Comparison of ENCODE assay signal across 8 mouse cellular contexts in the genomic region with DNA sequence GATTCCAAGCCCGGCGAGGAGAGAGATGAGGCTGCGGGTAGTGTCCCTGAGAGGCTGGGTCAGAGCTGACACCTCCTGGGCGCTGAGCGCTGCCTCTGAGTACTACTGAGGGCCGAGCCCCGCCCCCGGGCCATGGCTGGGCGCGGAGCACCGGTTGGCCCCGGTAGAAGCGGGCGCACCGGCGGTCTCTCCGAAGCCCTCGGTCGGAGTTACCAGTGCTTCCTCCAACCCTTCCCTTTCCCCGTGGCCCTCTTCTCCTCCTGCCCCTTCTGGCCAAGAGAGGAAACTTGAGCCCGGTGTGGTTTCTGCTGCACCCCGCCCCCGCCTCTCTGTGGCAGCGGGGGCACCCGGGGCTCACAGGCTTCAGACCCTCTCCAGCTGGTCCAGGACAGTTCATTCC. TPM values are rescaled to one million over a fixed set of nuclear protein-coding genes. Genes with fewer than 3 reads are reported as not detected.
DNase-seq lines count a peak whose midpoint lies in the region; ATAC-seq lines count a peak whose summit lies in the region.

No protein-coding gene starts in this region.

- no peak overlapping the region for H3K27ac ChIP-seq in hindbrain, embryonic 12.5 days
- no peak overlapping the region for H3K27ac ChIP-seq in limb, embryonic 15.5 days
- no peak overlapping the region for H3K27ac ChIP-seq in midbrain, embryonic 13.5 days
- H3K27ac ChIP-seq in stomach, embryonic 16.5 days (ENCODE audit: low read length) = no peak overlapping the region; the same call in 1 of the 2 replicates

- DNase-seq in right cerebral cortex, postnatal 25 days = peak; percentile 7
- no peak for DNase-seq in right cerebral cortex, postnatal 36 days (ENCODE audit: low spot score in 2 of 2)
- no peak for DNase-seq in c-Kit-positive CD71-positive TER-119-positive erythroid progenitor cells, embryonic 14.5 days (ENCODE audit: low spot score)

- WGBS in hindbrain, embryonic 12.5 days = under 1% methylated on average over 23 of the region's 25 CpGs
- WGBS in limb, embryonic 15.5 days = under 1% methylated on average over 23 of the region's 25 CpGs
- under 1% methylated on average over 25 of the region's 25 CpGs for WGBS in midbrain, embryonic 13.5 days
- under 1% methylated on average over 25 of the region's 25 CpGs for WGBS in stomach, embryonic 16.5 days

- H3K4me2 ChIP-seq in hindbrain, embryonic 12.5 days (replicated peaks) = peak overlapping the region; percentile 78
- peak overlapping the region; percentile 80 for H3K4me2 ChIP-seq in limb, embryonic 15.5 days
- H3K4me2 ChIP-seq in midbrain, embryonic 13.5 days (replicated peaks) = peak overlapping the region; percentile 66
- H3K4me2 ChIP-seq in stomach, embryonic 16.5 days (ENCODE audit: low read depth, low read length) = peak overlapping the region; percentile 66

- H3K4me1 ChIP-seq in erythroblast, embryonic 14.5 days (ENCODE audit: control insufficient read depth) = peaks cover 78% of the 10 kb centered on the region
- H3K4me1 ChIP-seq in hindbrain, embryonic 12.5 days = peaks cover 15% of the 10 kb centered on the region
- H3K4me1 ChIP-seq in limb, embryonic 15.5 days = peaks cover 19% of the 10 kb centered on the region
- H3K4me1 ChIP-seq in midbrain, embryonic 13.5 days (replicated peaks) = peaks cover 16% of the 10 kb centered on the region
- H3K4me1 ChIP-seq in stomach, embryonic 16.5 days (ENCODE audit: control insufficient read depth, insufficient read depth, low read length) = peaks cover 24% of the 10 kb centered on the region; the same call in 1 of the 2 replicates

- no peaks in the 10 kb centered on the region; the same call in 1 of the 2 replicates for H3K9me3 ChIP-seq in erythroblast, embryonic 14.5 days (ENCODE audit: control insufficient read depth, low read length)
- no peaks in the 10 kb centered on the region for H3K9me3 ChIP-seq in hindbrain, embryonic 12.5 days (replicated peaks)
- no peaks in the 10 kb centered on the region for H3K9me3 ChIP-seq in limb, embryonic 15.5 days
- H3K9me3 ChIP-seq in midbrain, embryonic 13.5 days = no peaks in the 10 kb centered on the region
- no peaks in the 10 kb centered on the region for H3K9me3 ChIP-seq in stomach, embryonic 16.5 days (replicated peaks; ENCODE audit: control insufficient read depth, low read length)

- H3K27me3 ChIP-seq in erythroblast, embryonic 14.5 days (ENCODE audit: control insufficient read depth) = no peaks in the 10 kb centered on the region
- H3K27me3 ChIP-seq in hindbrain, embryonic 12.5 days = peaks cover 23% of the 10 kb centered on the region
- no peaks in the 10 kb centered on the region; the same call in 1 of the 2 replicates for H3K27me3 ChIP-seq in limb, embryonic 15.5 days
- H3K27me3 ChIP-seq in midbrain, embryonic 13.5 days = peaks cover 13% of the 10 kb centered on the region; the same call in 1 of the 2 replicates
- H3K27me3 ChIP-seq in stomach, embryonic 16.5 days (ENCODE audit: control insufficient read depth, insufficient read depth, low read length) = no peaks in the 10 kb centered on the region

- H3K9ac ChIP-seq in hindbrain, embryonic 12.5 days = peak overlapping the region; percentile 69
- H3K9ac ChIP-seq in limb, embryonic 15.5 days = peak overlapping the region; percentile 31
- H3K9ac ChIP-seq in midbrain, embryonic 13.5 days (replicated peaks) = peak overlapping the region; percentile 59
- peak overlapping the region; percentile 69 for H3K9ac ChIP-seq in stomach, embryonic 16.5 days (ENCODE audit: low read length)

- peak overlapping the region; percentile 83 for H3K4me3 ChIP-seq in erythroblast, embryonic 14.5 days (replicated peaks)
- H3K4me3 ChIP-seq in hindbrain, embryonic 12.5 days = peak overlapping the region; percentile 38
- peak overlapping the region; percentile 36 for H3K4me3 ChIP-seq in limb, embryonic 15.5 days
- peak overlapping the region; percentile 38 for H3K4me3 ChIP-seq in midbrain, embryonic 13.5 days (replicated peaks)
- H3K4me3 ChIP-seq in stomach, embryonic 16.5 days (replicated peaks; ENCODE audit: low read length) = peak overlapping the region; percentile 44

- peaks cover 65% of the 10 kb centered on the region for H3K36me3 ChIP-seq in erythroblast, embryonic 14.5 days (ENCODE audit: control insufficient read depth)
- H3K36me3 ChIP-seq in hindbrain, embryonic 12.5 days = no peaks in the 10 kb centered on the region
- no peaks in the 10 kb centered on the region for H3K36me3 ChIP-seq in limb, embryonic 15.5 days
- no peaks in the 10 kb centered on the region for H3K36me3 ChIP-seq in midbrain, embryonic 13.5 days
- no peaks in the 10 kb centered on the region for H3K36me3 ChIP-seq in stomach, embryonic 16.5 days (ENCODE audit: control insufficient read depth, insufficient read depth, low read length)

- peak; percentile 46; the same call in 1 of the 2 replicates for ATAC-seq in hindbrain, embryonic 12.5 days (ENCODE audit: low FRiP score)
- peak; percentile 31; the same call in 1 of the 2 replicates for ATAC-seq in limb, embryonic 15.5 days (ENCODE audit: insufficient number of reproducible peaks, low FRiP score, low TSS enrichment, low read depth)
- ATAC-seq in midbrain, embryonic 13.5 days = peak; percentile 80
- ATAC-seq in stomach, embryonic 16.5 days (ENCODE audit: insufficient read depth, low FRiP score) = 0 out of 2 replicates have a peak, but pooled peaks have one; percentile 20

RNA-seq across cellular contexts. Expression of gene Nfe2, which starts 3.0 kb away (rescaled TPM):
- 46.0 and 48.8 TPM in 2 replicates for polyA plus RNA-seq in erythroblast, embryonic 14.5 days (2012)
- 5.1 and 5.4 TPM in 2 replicates for polyA plus RNA-seq in hindbrain, embryonic 12.5 days (2016; fragmentation: Nextera tagmentation; extraction: Ambion mirVana)
- 1.5 and 2.2 TPM in 2 replicates for polyA plus RNA-seq in limb, embryonic 15.5 days (2015; fragmentation: Nextera tagmentation; extraction: Ambion mirVana)
- polyA plus RNA-seq in midbrain, embryonic 13.5 days (2015; fragmentation: Nextera tagmentation; extraction: Ambion mirVana) = 0.75 and 0.82 TPM in 2 replicates
- polyA plus RNA-seq in stomach, embryonic 16.5 days (2015; fragmentation: Nextera tagmentation; extraction: Ambion mirVana) = 8.7 and 11.1 TPM in 2 replicates

RNA-seq across cellular contexts. Expression of gene Hnrnpa1, which starts 14.9 kb away (rescaled TPM):
- 6.0 and 6.4 TPM in 2 replicates for polyA plus RNA-seq in erythroblast, embryonic 14.5 days (2012)
- 1,137 and 1,149 TPM in 2 replicates for polyA plus RNA-seq in hindbrain, embryonic 12.5 days (2016; fragmentation: Nextera tagmentation; extraction: Ambion mirVana)
- 593 and 673 TPM in 2 replicates for polyA plus RNA-seq in limb, embryonic 15.5 days (2015; fragmentation: Nextera tagmentation; extraction: Ambion mirVana)
- 1,022 and 1,113 TPM in 2 replicates for polyA plus RNA-seq in midbrain, embryonic 13.5 days (2015; fragmentation: Nextera tagmentation; extraction: Ambion mirVana)
- polyA plus RNA-seq in stomach, embryonic 16.5 days (2015; fragmentation: Nextera tagmentation; extraction: Ambion mirVana) = 525 and 529 TPM in 2 replicates

RNA-seq across cellular contexts. Expression of gene Cbx5, which starts 15.6 kb away (rescaled TPM):
- polyA plus RNA-seq in erythroblast, embryonic 14.5 days (2012) = 0.74 and 0.95 TPM in 2 replicates
- polyA plus RNA-seq in hindbrain, embryonic 12.5 days (2016; fragmentation: Nextera tagmentation; extraction: Ambion mirVana) = 188 and 190 TPM in 2 replicates
- 92.8 and 98.4 TPM in 2 replicates for polyA plus RNA-seq in limb, embryonic 15.5 days (2015; fragmentation: Nextera tagmentation; extraction: Ambion mirVana)
- 146 and 164 TPM in 2 replicates for polyA plus RNA-seq in midbrain, embryonic 13.5 days (2015; fragmentation: Nextera tagmentation; extraction: Ambion mirVana)
- polyA plus RNA-seq in stomach, embryonic 16.5 days (2015; fragmentation: Nextera tagmentation; extraction: Ambion mirVana) = 88.3 and 91.8 TPM in 2 replicates

RNA-seq across cellular contexts. Expression of gene Copz1, which starts 17.3 kb away (rescaled TPM):
- 8.2 and 9.1 TPM in 2 replicates for polyA plus RNA-seq in erythroblast, embryonic 14.5 days (2012)
- 235 and 247 TPM in 2 replicates for polyA plus RNA-seq in hindbrain, embryonic 12.5 days (2016; fragmentation: Nextera tagmentation; extraction: Ambion mirVana)
- polyA plus RNA-seq in limb, embryonic 15.5 days (2015; fragmentation: Nextera tagmentation; extraction: Ambion mirVana) = 270 and 286 TPM in 2 replicates
- 218 and 221 TPM in 2 replicates for polyA plus RNA-seq in midbrain, embryonic 13.5 days (2015; fragmentation: Nextera tagmentation; extraction: Ambion mirVana)
- polyA plus RNA-seq in stomach, embryonic 16.5 days (2015; fragmentation: Nextera tagmentation; extraction: Ambion mirVana) = 265 and 272 TPM in 2 replicates

RNA-seq across cellular contexts. Expression of gene Gpr84, which starts 55.2 kb away (rescaled TPM):
- not detected in 2 replicates for polyA plus RNA-seq in erythroblast, embryonic 14.5 days (2012)
- polyA plus RNA-seq in hindbrain, embryonic 12.5 days (2016; fragmentation: Nextera tagmentation; extraction: Ambion mirVana) = 0.36 and 0.51 TPM in 2 replicates
- polyA plus RNA-seq in limb, embryonic 15.5 days (2015; fragmentation: Nextera tagmentation; extraction: Ambion mirVana) = 0.20 and 0.36 TPM in 2 replicates
- polyA plus RNA-seq in midbrain, embryonic 13.5 days (2015; fragmentation: Nextera tagmentation; extraction: Ambion mirVana) = 0.18 and 0.94 TPM in 2 replicates
- polyA plus RNA-seq in stomach, embryonic 16.5 days (2015; fragmentation: Nextera tagmentation; extraction: Ambion mirVana) = 0.15 and 0.59 TPM in 2 replicates

Comparison
In these comparisons a context has a peak if more than half of its experiments do, and no peak if none do; other contexts are left out.
1. ATAC-seq: peak in every context shown above with its lines; median percentile 80 in midbrain, embryonic 13.5 days; 46 in hindbrain, embryonic 12.5 days; 31 in limb, embryonic 15.5 days; 20 in stomach, embryonic 16.5 days.
2. RNA of gene Hnrnpa1, which starts 14.9 kb away (polyA plus RNA-seq): 1,137 to 1,149 TPM in hindbrain, embryonic 12.5 days, 1,022 to 1,113 TPM in midbrain, embryonic 13.5 days, 593 to 673 TPM in limb, embryonic 15.5 days and 525 to 529 TPM in stomach, embryonic 16.5 days; 6.0 to 6.4 TPM in erythroblast, embryonic 14.5 days; every median in the first group is over 10 times any median in the second.
3. RNA of gene Cbx5, which starts 15.6 kb away (polyA plus RNA-seq): 188 to 190 TPM in hindbrain, embryonic 12.5 days, 146 to 164 TPM in midbrain, embryonic 13.5 days, 92.8 to 98.4 TPM in limb, embryonic 15.5 days and 88.3 to 91.8 TPM in stomach, embryonic 16.5 days; 0.74 to 0.95 TPM in erythroblast, embryonic 14.5 days; every median in the first group is over 10 times any median in the second.
4. Peak in every context shown above with its lines, with median percentiles within 50 percentile points of each other: H3K4me3 ChIP-seq, H3K4me2 ChIP-seq and H3K9ac ChIP-seq.